Mouse (Mus musculus): ENCODE results near the gene Cul5. TPM values are rescaled to one million over a fixed set of nuclear protein-coding genes. Genes with fewer than 3 reads are reported as not detected.

The Cul5 gene
- polyA plus RNA-seq (2017; shearing (Covaris generic)) = 26.0 TPM

DNA sequence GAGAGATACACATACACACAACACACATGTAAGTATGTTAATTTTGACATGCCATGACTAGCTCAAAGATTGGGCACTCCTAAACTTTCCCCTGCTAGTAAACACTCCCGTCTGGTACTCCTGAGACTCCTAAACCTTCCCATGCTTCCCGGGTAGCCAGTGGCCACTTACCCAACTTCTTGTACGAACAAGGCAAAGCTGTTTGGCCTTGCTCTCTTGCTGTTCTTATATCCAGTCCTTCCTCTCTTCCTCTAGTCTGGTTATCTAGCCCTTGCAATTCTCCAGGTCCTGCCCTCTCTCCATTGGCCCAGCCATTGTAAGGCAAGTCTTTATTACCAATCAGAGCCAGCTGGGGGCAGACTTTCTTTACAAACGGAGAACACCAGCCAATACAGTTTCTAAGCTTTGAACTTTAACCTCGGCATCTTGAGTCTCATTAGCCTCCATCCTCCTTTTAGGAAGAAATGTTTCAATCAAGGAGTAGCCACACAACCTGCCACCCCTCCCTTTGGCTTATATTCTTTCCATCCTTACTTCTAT lies at the start of gene Cul5:
Gene Cul5, minus strand, starts transcription at position 335 of the 540 bp plus-strand sequence.

DNA sequence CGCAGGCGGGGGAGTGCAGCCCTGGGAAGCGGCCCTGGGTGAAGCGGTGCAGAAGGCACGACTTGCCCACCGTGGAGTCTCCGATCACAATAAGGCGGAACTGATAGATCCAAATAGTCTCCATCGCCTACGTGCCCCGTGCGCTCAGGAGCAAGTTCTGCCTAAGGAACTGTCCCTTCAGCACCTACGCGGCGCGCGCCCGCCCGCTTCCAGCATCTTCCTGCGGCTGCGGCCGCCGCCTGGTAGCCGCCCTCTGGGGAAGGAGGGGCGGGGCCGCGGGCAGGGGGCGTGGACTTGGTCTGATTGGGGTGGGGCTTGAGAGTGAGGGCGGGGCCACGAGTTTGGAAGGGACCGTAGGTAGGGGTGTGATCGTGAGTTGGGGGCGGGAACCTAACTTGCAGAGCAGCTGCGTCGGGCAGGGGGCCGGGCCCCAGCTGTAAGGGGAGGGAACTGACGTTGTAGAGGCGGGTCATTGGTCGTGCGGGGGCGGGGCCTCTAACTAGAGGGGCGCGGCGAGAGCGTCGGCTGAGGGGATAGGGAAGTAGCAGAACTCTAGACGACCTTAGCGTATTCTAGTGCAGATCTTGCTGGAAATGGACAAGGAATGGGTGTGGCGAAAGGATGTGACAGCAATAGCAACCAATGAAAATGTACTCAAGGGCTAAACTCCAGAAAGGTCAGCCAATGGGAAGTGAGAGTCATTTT lies 36.3 kb upstream of the Cul5 start, which contains the start of gene Rab39:
Gene Rab39, minus strand, starts transcription at position 241 of the 705 bp plus-strand sequence.

DNA sequence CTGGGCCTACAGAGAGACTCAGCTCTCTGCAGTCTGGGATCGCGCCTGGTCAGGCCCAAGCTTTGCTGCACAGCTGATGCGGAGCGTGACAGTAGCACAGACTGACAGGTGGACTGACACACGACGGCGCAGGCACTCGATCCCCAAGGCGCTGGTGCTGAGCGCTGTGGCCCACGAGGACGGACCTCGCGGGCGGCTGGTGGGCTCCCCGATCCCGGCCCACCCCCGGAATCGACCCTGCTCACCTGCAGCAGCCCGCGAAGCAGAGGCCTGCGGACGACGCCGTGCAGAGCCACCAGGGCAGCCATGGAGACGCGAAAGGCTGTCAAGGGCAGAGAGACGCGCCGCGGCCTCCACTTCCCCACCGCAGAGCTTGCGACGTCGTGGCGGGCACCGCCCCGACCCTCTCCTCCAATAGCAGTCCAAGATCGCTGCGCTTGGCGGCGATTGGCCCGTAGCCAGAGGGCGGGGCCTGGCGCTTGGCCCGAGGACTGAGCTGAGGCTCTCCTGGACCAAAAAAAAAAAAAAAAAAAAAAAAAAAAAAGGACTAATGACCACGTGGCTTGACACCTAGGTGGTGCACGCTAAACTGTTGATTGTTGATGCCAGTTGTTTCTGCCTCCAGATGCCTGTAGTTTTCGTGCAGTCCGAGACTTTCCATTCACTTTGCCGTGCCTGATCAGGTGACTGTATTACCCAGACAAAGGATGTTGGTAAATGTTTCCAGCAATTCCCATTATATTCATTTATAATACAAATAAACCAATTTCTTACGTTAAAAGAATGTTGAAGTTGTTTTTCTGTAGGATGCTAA lies 59.6 kb downstream of the Cul5 start, which contains the start of gene Acat1:
Gene Acat1, minus strand, starts transcription at position 415 of the 814 bp plus-strand sequence.

Other genes with a start within 250 kb of the Cul5 start
- gene Atm, start 133.3 kb downstream of the Cul5 start, polyA plus RNA-seq (2017; shearing (Covaris generic)) = 41.2 TPM
- 23.8 TPM for gene Npat, start 133.0 kb downstream of the Cul5 start, polyA plus RNA-seq (2017; shearing (Covaris generic))
- gene Acat1, start 59.6 kb downstream of the Cul5 start, polyA plus RNA-seq (2017; shearing (Covaris generic)) = 81.8 TPM
- 0.26 TPM for gene Rab39, start 36.2 kb upstream of the Cul5 start, polyA plus RNA-seq (2017; shearing (Covaris generic))
- gene Slc35f2, start 101.5 kb upstream of the Cul5 start, polyA plus RNA-seq (2017; shearing (Covaris generic)) = 24.7 TPM
- gene Sln, start 180.2 kb upstream of the Cul5 start, polyA plus RNA-seq (2017; shearing (Covaris generic)) = not detected

Data from inflammation-experienced regulatory T-cells, adult 16 weeks (primary cell).